Mouse (Mus musculus): ENCODE data around the gene Hykk.

Hykk gene

GRCm38 (mm10) chr9:54981291-54982191 is 64.5 kb downstream of the Hykk start:
- DNase-seq, result no peak

GRCm38 (mm10) chr9:54982401-54982800 is 65.3 kb downstream of the Hykk start:
- no peak for DNase-seq

- no peak for DNase-seq
Observed at GRCm38 (mm10) chr9:54990362-54990761, 73.3 kb downstream of the Hykk start.

- DNase-seq, result no peak
Observed at GRCm38 (mm10) chr9:54994381-54994780, 77.3 kb downstream of the Hykk start.

- DNase-seq, result no peak
Observed at GRCm38 (mm10) chr9:54995645-54996044, 78.6 kb downstream of the Hykk start.
